Mouse (Mus musculus) ES-E14 (cell line): ENCODE results near the gene Mrgbp. TPM values are rescaled to one million over a fixed set of nuclear protein-coding genes. Genes with fewer than 3 reads are reported as not detected.

Experiments used
- DNase-seq: peaks from one replicate; pipeline ENCODE4 v3.0.0-alpha.2; 2013; ENCODE audit warnings: low read depth, low spot score
- H3K27ac ChIP-seq: 2 replicates; pipeline ENCODE4 v1.5.1; 2012; ENCODE audit warnings: low read depth, mild to moderate bottlenecking, low read length, moderate library complexity, mixed read lengths; ENCODE audit not compliant: poor library complexity, insufficient read depth, severe bottlenecking
- H3K36me3 ChIP-seq: 2 replicates; pipeline ENCODE4 v1.6.1; 2012; ENCODE audit warnings: mild to moderate bottlenecking, low read length, moderate library complexity, mixed read lengths; ENCODE audit not compliant: control insufficient read depth, poor library complexity, insufficient read depth, severe bottlenecking
- H3K4me1 ChIP-seq, 2 experiments: fragments of 150-350 bp in 1 of 2; sonication (generic) in 1 of 2; 2 replicates each; pipeline ENCODE4 v1.6.1; 2012; ENCODE audit warnings: low read length in 2 of 2, mild to moderate bottlenecking in 1 of 2, mixed read lengths in 1 of 2; ENCODE audit not compliant: control insufficient read depth in 2 of 2, insufficient read depth in 2 of 2, poor library complexity in 1 of 2
- H3K4me3 ChIP-seq, 2 experiments: fragments of 150-350 bp in 1 of 2; sonication (generic) in 1 of 2; 2 replicates each; pipeline ENCODE4 v1.5.1; 2012; ENCODE audit warnings: low read length in 2 of 2, low read depth in 1 of 2, mild to moderate bottlenecking in 1 of 2, mixed read lengths in 1 of 2; ENCODE audit not compliant: insufficient read depth in 1 of 2, poor library complexity in 1 of 2, severe bottlenecking in 1 of 2
- H3K9ac ChIP-seq: 2 replicates; pipeline ENCODE4 v1.6.1; 2012; ENCODE audit warnings: low read depth, mild to moderate bottlenecking, low read length, mixed read lengths; ENCODE audit not compliant: poor library complexity, insufficient read depth, severe bottlenecking
- H3K9me3 ChIP-seq: fragments of 150-350 bp; sonication (generic); 2 replicates; pipeline ENCODE4 v1.6.1; 2012; ENCODE audit warnings: low read depth, mild to moderate bottlenecking, low read length; ENCODE audit not compliant: control insufficient read depth, insufficient read depth
- CHD2 ChIP-seq: IDR thresholded peaks from 2 replicates; pipeline ENCODE4 v1.6.1; 2014; ENCODE audit warnings: mild to moderate bottlenecking, low read depth, low read length, inconsistent platforms
- HCFC1 ChIP-seq: IDR thresholded peaks from 2 replicates; pipeline ENCODE4 v1.6.1; 2012; ENCODE audit warnings: low read length, inconsistent platforms, borderline replicate concordance; ENCODE audit not compliant: insufficient read depth
- MAFK ChIP-seq: IDR thresholded peaks from 2 replicates; pipeline ENCODE4 v1.6.1; 2014; ENCODE audit warnings: mild to moderate bottlenecking, low read depth, low read length, inconsistent platforms; ENCODE audit not compliant: insufficient read depth
- ZC3H11A ChIP-seq: IDR thresholded peaks from 2 replicates; pipeline ENCODE4 v1.6.1; 2012; ENCODE audit warnings: low read depth, mild to moderate bottlenecking, inconsistent platforms, low read length, borderline replicate concordance
- ZNF384 ChIP-seq: IDR thresholded peaks from 2 replicates; pipeline ENCODE4 v1.6.1; 2012; ENCODE audit warnings: low read depth, low read length, inconsistent platforms
- in situ Hi-C, 2 experiments: fragments of 600-800 bp; cut with MboI; formaldehyde crosslinking; loops; one replicate each; pipeline ENCODE4 v1.15.1; 2025; ENCODE audit warnings: low sequenced_read_pairs in 2 of 2, inconsistent platforms in 1 of 2; ENCODE audit not compliant: unreplicated experiment in 2 of 2
- total RNA-seq: library from RNA; depleted of rRNA; stranded (reverse); fragments of 300-350 nt; gene quantifications from 2 replicates; pipeline ENCODE4 v1.2.3, GENCODE M21; 2012

Gene Mrgbp
- total RNA-seq, 1 experiment: 27.2 TPM

GRCm38 (mm10) chr2:180582481-180583153 is 1.5 kb downstream of the Mrgbp start:
- in situ Hi-C loops: loop anchor here in 1 of 2 experiments (5.0 kb wide), 1 partner anchor 200 kb away; no protein-coding TSS in a partner anchor
- Histone ChIP-seq H3K36me3 (peaks cover 17% of the 10 kb centered on the region; the same call in 1 of the 2 replicates), H3K9me3 (no peaks in the 10 kb centered on the region), H3K9ac (peak overlapping the region; percentile 95), H3K4me3 (peak overlapping the region; percentile 83 to 91), H3K4me1 (peaks cover 0 to 6% of the 10 kb centered on the region in 2 experiments; a peak in 2 of 4 replicates), H3K27ac (peak overlapping the region; percentile 63)
- peak; percentile 91 for DNase-seq
- TF ChIP-seq HCFC1: peak; percentile 52; the same call in 1 of the 2 replicates
- no peak for TF ChIP-seq ZC3H11A
- 0 out of 2 replicates have a peak, but pooled peaks have one; percentile 18 for TF ChIP-seq MAFK

GRCm38 (mm10) chr2:180583154-180583507 is 2.0 kb downstream of the Mrgbp start:
- Histone ChIP-seq H3K9me3 (no peaks in the 10 kb centered on the region), H3K4me3 (peak overlapping the region; percentile 83 to 91), H3K4me1 (peaks cover 0 to 6% of the 10 kb centered on the region in 2 experiments; a peak in 2 of 4 replicates), H3K36me3 (peaks cover 17% of the 10 kb centered on the region; the same call in 1 of the 2 replicates), H3K27ac (no peak overlapping the region), H3K9ac (peak overlapping the region; percentile 95)
- DNase-seq: no peak
- TF ChIP-seq ZNF384 (no peak), CHD2 (no peak), HCFC1 (no peak), MAFK (no peak), ZC3H11A (no peak)
- in situ Hi-C loops: loop anchor here in 1 of 2 experiments (5.0 kb wide), 1 partner anchor 199 kb away; no protein-coding TSS in a partner anchor

GRCm38 (mm10) chr2:180588736-180589122 is 7.6 kb downstream of the Mrgbp start:
- no peak for DNase-seq
- TF ChIP-seq MAFK (no peak), HCFC1 (no peak), ZNF384 (no peak), CHD2 (no peak), ZC3H11A (no peak)
- H3K36me3 ChIP-seq: peaks cover 35% of the 10 kb centered on the region
- no peak overlapping the region for H3K27ac ChIP-seq
- H3K4me1 ChIP-seq: no peaks in the 10 kb centered on the region; a peak in 1 of 4 replicates
- peak overlapping the region; percentile 19; the same call in 1 of the 2 replicates for H3K9ac ChIP-seq
- in situ Hi-C loops: no loop called here
- peak overlapping the region; percentile 81 to 93 for H3K4me3 ChIP-seq
- H3K9me3 ChIP-seq: no peaks in the 10 kb centered on the region

GRCm38 (mm10) chr2:180589123-180589831 is 8.2 kb downstream of the Mrgbp start, which contains the start of gene Ogfr:
Ogfr (plus strand) TSS chr2:180589245.
- Histone ChIP-seq H3K4me1 (no peaks in the 10 kb centered on the region; a peak in 1 of 4 replicates), H3K9me3 (no peaks in the 10 kb centered on the region), H3K36me3 (peaks cover 37% of the 10 kb centered on the region), H3K27ac (peak within 1 kb of the TSS; percentile 63; the same call in 1 of the 2 replicates), H3K4me3 (peak within 1 kb of the TSS; percentile 81 to 93), H3K9ac (peak within 1 kb of the TSS; percentile 94)
- in situ Hi-C loops: no loop called here
- peak; percentile 60 for DNase-seq
- no peak for TF ChIP-seq HCFC1
- no peak for TF ChIP-seq MAFK
- TF ChIP-seq ZC3H11A: no peak
- TF ChIP-seq ZNF384: no peak
- TF ChIP-seq CHD2: no peak
